Mouse (Mus musculus): Measurements from ENCODE around the gene Tmed10. TPM values are rescaled to one million over a fixed set of nuclear protein-coding genes. Genes with fewer than 3 reads are reported as not detected.

Gene Tmed10
- polyA plus RNA-seq, 1 experiment from 2014 or later = 208 TPM

GRCm38 (mm10) chr12:85304725-85305124 is 69.9 kb downstream of the Tmed10 start:
- Histone ChIP-seq H3K9me3 (ENCODE audit: control insufficient read depth, low read length) (no peaks in the 10 kb centered on the region), H3K27ac (ENCODE audit: low read depth, low read length) (no peak overlapping the region), H3K27me3 (replicated peaks; ENCODE audit: control insufficient read depth, insufficient read depth, low read length) (no peaks in the 10 kb centered on the region), H3K4me1 (ENCODE audit: control insufficient read depth, insufficient read depth, low read depth, low read length) (no peaks in the 10 kb centered on the region), H3K36me3 (ENCODE audit: control insufficient read depth, insufficient read depth, low read length) (peaks cover 60% of the 10 kb centered on the region), H3K9ac (ENCODE audit: low read depth, low read length) (no peak overlapping the region), H3K4me2 (ENCODE audit: low read length) (no peak overlapping the region), H3K4me3 (ENCODE audit: low read length) (no peak overlapping the region)
- 70% methylated on average over 4 of the region's 4 CpGs for WGBS
- ATAC-seq = no peak

GRCm38 (mm10) chr12:85303256-85303655 is 71.4 kb downstream of the Tmed10 start:
- Histone ChIP-seq H3K4me2 (ENCODE audit: low read length) (no peak overlapping the region), H3K36me3 (ENCODE audit: control insufficient read depth, insufficient read depth, low read length) (peaks cover 50% of the 10 kb centered on the region), H3K27ac (ENCODE audit: low read depth, low read length) (no peak overlapping the region), H3K4me1 (ENCODE audit: control insufficient read depth, insufficient read depth, low read depth, low read length) (no peaks in the 10 kb centered on the region), H3K4me3 (ENCODE audit: low read length) (no peak overlapping the region), H3K27me3 (replicated peaks; ENCODE audit: control insufficient read depth, insufficient read depth, low read length) (no peaks in the 10 kb centered on the region), H3K9me3 (ENCODE audit: control insufficient read depth, low read length) (no peaks in the 10 kb centered on the region), H3K9ac (ENCODE audit: low read depth, low read length) (no peak overlapping the region)
- ATAC-seq = no peak
- 79% methylated on average over 2 of the region's 2 CpGs for WGBS

DNA sequence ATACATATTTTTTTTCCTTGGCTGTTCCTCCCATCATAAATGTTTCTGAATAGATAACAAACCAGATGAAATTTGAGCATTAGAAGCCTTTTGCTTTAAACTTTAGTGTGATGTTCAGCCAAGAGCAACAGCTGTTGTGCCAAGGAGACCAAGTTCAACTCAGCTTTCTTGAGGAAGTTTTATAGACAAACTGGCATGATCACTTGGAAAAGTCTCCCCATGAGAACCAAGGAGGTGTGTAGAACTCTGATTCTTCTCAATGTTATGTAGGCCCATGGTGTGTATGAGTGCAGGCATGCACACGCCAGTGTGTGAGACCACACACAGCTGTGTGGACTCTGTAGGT is 75.8 kb downstream of the Tmed10 start:
- Histone ChIP-seq H3K4me3 (ENCODE audit: low read length) (no peak overlapping the region), H3K36me3 (ENCODE audit: control insufficient read depth, insufficient read depth, low read length) (peaks cover 24% of the 10 kb centered on the region), H3K9me3 (ENCODE audit: control insufficient read depth, low read length) (peaks cover 5% of the 10 kb centered on the region; the same call in 1 of the 2 replicates), H3K4me1 (ENCODE audit: control insufficient read depth, insufficient read depth, low read depth, low read length) (no peaks in the 10 kb centered on the region), H3K4me2 (ENCODE audit: low read length) (no peak overlapping the region), H3K27ac (ENCODE audit: low read depth, low read length) (no peak overlapping the region), H3K27me3 (replicated peaks; ENCODE audit: control insufficient read depth, insufficient read depth, low read length) (no peaks in the 10 kb centered on the region), H3K9ac (ENCODE audit: low read depth, low read length) (no peak overlapping the region)
- ATAC-seq = no peak
- WGBS = 79% methylated on average over 1 of the region's 1 CpGs

DNA sequence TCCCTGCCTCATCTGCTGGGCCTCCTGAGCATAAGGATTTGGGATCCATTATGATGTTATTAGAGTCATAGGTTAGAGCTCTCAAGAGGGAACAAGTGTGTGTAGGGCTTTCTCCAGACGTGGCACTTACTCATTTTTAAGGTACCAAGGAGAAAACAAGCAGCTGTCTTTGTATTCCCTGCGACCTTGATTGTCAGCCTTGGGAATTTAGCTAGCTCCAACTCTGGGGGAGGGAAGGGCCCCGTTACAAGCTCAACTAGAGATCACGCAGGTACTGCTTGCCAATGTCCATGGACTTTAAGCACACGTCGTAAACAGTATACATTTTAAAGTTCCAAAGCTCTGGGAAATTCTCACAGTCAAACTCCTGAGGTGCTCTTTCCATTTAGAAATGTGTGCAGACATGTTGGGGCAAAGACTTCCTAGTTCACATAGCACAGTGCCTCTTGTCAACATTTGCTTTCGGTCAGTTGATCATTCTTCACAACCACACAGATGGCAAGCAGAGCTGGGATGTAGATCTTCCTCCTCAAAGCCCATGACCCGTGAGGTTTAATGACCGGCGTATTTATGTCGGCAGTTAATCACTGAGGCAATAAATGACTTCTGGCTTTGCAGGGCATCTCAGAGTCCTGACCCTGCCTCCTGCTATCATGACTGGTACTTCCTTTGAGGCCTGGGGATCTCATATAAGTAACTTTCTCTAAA is 76.4 kb downstream of the Tmed10 start:
- Histone ChIP-seq H3K9me3 (ENCODE audit: control insufficient read depth, low read length) (peaks cover 5% of the 10 kb centered on the region; the same call in 1 of the 2 replicates), H3K27me3 (replicated peaks; ENCODE audit: control insufficient read depth, insufficient read depth, low read length) (no peaks in the 10 kb centered on the region), H3K9ac (ENCODE audit: low read depth, low read length) (no peak overlapping the region), H3K27ac (ENCODE audit: low read depth, low read length) (no peak overlapping the region), H3K36me3 (ENCODE audit: control insufficient read depth, insufficient read depth, low read length) (peaks cover 24% of the 10 kb centered on the region), H3K4me3 (ENCODE audit: low read length) (no peak overlapping the region), H3K4me2 (ENCODE audit: low read length) (no peak overlapping the region), H3K4me1 (ENCODE audit: control insufficient read depth, insufficient read depth, low read depth, low read length) (no peaks in the 10 kb centered on the region)
- 80% methylated on average over 11 of the region's 11 CpGs for WGBS
- ATAC-seq = no peak

DNA sequence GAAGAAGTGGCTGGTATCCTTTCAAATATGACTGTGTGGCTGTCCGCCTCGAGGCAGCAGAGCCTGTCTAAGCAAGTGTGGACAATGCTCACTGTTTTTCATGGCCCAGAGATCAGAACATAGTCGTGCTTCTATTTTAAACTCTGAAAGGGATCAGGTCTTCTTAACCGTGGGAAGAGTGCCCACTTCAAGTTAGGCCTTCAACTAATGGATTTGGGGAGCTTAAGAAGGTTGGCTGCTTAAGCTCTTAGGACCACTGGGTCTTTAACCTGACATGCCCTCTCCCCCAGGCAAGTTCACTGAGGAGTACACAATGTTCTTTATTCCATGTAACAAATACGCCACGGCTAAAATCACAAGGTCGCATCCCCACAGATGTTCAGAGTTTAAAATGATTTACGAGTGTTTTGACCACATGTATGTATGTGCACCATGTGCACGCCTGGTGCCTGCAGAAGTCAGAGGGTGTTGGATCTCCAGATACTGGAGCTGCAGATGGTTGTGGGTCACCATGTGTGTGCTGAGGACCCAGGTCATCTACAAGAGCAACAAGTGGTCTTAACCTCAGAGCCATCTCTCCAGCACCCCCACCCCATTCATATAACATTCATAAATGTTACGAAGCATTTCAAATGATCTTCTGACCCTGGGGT is 77.2 kb downstream of the Tmed10 start:
- no peak overlapping the region for H3K4me2 ChIP-seq (ENCODE audit: low read length)
- ATAC-seq = no peak
- H3K9ac ChIP-seq (ENCODE audit: low read depth, low read length) = no peak overlapping the region
- H3K27ac ChIP-seq (ENCODE audit: low read depth, low read length) = no peak overlapping the region
- no peak overlapping the region for H3K4me3 ChIP-seq (ENCODE audit: low read length)
- 82% methylated on average over 10 of the region's 10 CpGs for WGBS
- peaks cover 5% of the 10 kb centered on the region; the same call in 1 of the 2 replicates for H3K9me3 ChIP-seq (ENCODE audit: control insufficient read depth, low read length)
- no peaks in the 10 kb centered on the region for H3K4me1 ChIP-seq (ENCODE audit: control insufficient read depth, insufficient read depth, low read depth, low read length)
- no peaks in the 10 kb centered on the region for H3K27me3 ChIP-seq (replicated peaks; ENCODE audit: control insufficient read depth, insufficient read depth, low read length)
- H3K36me3 ChIP-seq (ENCODE audit: control insufficient read depth, insufficient read depth, low read length) = peaks cover 20% of the 10 kb centered on the region

DNA sequence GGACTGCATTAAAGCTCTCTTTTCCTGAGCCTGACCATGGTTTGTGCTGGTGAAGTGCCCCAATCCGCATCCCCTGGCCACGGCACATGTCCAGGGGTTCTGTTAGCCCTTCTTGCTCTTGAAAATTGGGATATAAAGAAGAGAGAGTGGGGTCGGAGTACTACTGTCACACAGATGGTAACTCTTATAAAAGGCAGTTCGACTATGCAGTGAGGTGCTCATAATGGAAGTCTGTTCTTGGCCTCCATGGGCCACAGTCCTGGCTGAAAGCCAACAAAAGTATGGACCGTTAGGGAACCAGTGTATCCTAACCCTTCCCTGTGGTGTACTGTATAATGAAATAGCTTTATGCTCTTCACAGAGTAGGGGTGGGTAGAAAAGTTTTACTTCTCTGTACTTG is 77.7 kb downstream of the Tmed10 start:
- Histone ChIP-seq H3K27me3 (replicated peaks; ENCODE audit: control insufficient read depth, insufficient read depth, low read length) (no peaks in the 10 kb centered on the region), H3K9me3 (ENCODE audit: control insufficient read depth, low read length) (peaks cover 5% of the 10 kb centered on the region; the same call in 1 of the 2 replicates), H3K9ac (ENCODE audit: low read depth, low read length) (no peak overlapping the region), H3K4me1 (ENCODE audit: control insufficient read depth, insufficient read depth, low read depth, low read length) (no peaks in the 10 kb centered on the region), H3K4me3 (ENCODE audit: low read length) (no peak overlapping the region), H3K27ac (ENCODE audit: low read depth, low read length) (no peak overlapping the region), H3K36me3 (ENCODE audit: control insufficient read depth, insufficient read depth, low read length) (peaks cover 17% of the 10 kb centered on the region), H3K4me2 (ENCODE audit: low read length) (no peak overlapping the region)
- no peak for ATAC-seq
- WGBS = 75% methylated on average over 5 of the region's 5 CpGs

- Histone ChIP-seq H3K27me3 (replicated peaks; ENCODE audit: control insufficient read depth, insufficient read depth, low read length) (no peaks in the 10 kb centered on the region), H3K36me3 (ENCODE audit: control insufficient read depth, insufficient read depth, low read length) (peaks cover 4% of the 10 kb centered on the region), H3K4me2 (ENCODE audit: low read length) (no peak overlapping the region), H3K27ac (ENCODE audit: low read depth, low read length) (no peak overlapping the region), H3K9me3 (ENCODE audit: control insufficient read depth, low read length) (peaks cover 5% of the 10 kb centered on the region; the same call in 1 of the 2 replicates), H3K9ac (ENCODE audit: low read depth, low read length) (no peak overlapping the region), H3K4me3 (ENCODE audit: low read length) (no peak overlapping the region), H3K4me1 (ENCODE audit: control insufficient read depth, insufficient read depth, low read depth, low read length) (no peaks in the 10 kb centered on the region)
- ATAC-seq = no peak
- WGBS = 92% methylated on average over 2 of the region's 2 CpGs
Measured at GRCm38 (mm10) chr12:85295506-85295905, 79.1 kb downstream of the Tmed10 start.

- Histone ChIP-seq H3K4me1 (ENCODE audit: control insufficient read depth, insufficient read depth, low read depth, low read length) (peaks cover 10% of the 10 kb centered on the region), H3K4me3 (ENCODE audit: low read length) (no peak overlapping the region), H3K27ac (ENCODE audit: low read depth, low read length) (no peak overlapping the region), H3K9ac (ENCODE audit: low read depth, low read length) (no peak overlapping the region), H3K9me3 (ENCODE audit: control insufficient read depth, low read length) (peaks cover 5% of the 10 kb centered on the region; the same call in 1 of the 2 replicates), H3K27me3 (replicated peaks; ENCODE audit: control insufficient read depth, insufficient read depth, low read length) (no peaks in the 10 kb centered on the region), H3K36me3 (ENCODE audit: control insufficient read depth, insufficient read depth, low read length) (no peaks in the 10 kb centered on the region), H3K4me2 (ENCODE audit: low read length) (no peak overlapping the region)
- ATAC-seq = no peak
Measured at GRCm38 (mm10) chr12:85292906-85293305, 81.7 kb downstream of the Tmed10 start.

DNA sequence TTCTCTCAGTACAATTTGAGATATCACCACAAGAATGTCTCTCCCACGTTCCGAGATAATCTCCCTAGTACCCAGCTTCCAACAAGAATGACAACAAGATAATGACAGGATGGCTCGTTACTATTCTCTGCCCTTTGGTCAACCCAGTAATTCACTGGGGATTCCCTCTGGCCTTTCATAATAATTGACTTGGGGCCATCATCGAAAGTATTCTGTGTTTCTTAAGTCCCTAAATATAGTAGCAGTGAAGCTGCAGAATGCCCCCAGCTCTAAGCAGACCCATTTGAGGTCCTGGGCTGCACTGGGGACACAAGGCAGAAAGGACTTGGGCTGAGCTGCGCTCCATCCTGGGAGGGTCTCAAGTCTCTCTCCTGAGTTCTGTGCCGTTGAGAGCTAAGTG is 82.4 kb downstream of the Tmed10 start:
- H3K9me3 ChIP-seq (ENCODE audit: control insufficient read depth, low read length) = peaks cover 5% of the 10 kb centered on the region; the same call in 1 of the 2 replicates
- H3K36me3 ChIP-seq (ENCODE audit: control insufficient read depth, insufficient read depth, low read length) = no peaks in the 10 kb centered on the region
- no peaks in the 10 kb centered on the region for H3K27me3 ChIP-seq (replicated peaks; ENCODE audit: control insufficient read depth, insufficient read depth, low read length)
- H3K9ac ChIP-seq (ENCODE audit: low read depth, low read length) = no peak overlapping the region
- H3K4me1 ChIP-seq (ENCODE audit: control insufficient read depth, insufficient read depth, low read depth, low read length) = peaks cover 11% of the 10 kb centered on the region
- 77% methylated on average over 6 of the region's 6 CpGs for WGBS
- no peak overlapping the region for H3K4me3 ChIP-seq (ENCODE audit: low read length)
- ATAC-seq = no peak
- no peak overlapping the region for H3K4me2 ChIP-seq (ENCODE audit: low read length)
- no peak overlapping the region for H3K27ac ChIP-seq (ENCODE audit: low read depth, low read length)
